Mouse (Mus musculus): ENCODE data around the gene Cfap43.
"Not testable (repeated sequence)": the region's sequence is repeated elsewhere in the genome, so short reads cannot be mapped to it uniquely, and the experiment has no call there.

Gene Cfap43

GRCm38 (mm10) chr19:47853951-47854795 is 64.9 kb downstream of the Cfap43 start:
- no peak for DNase-seq (ENCODE audit: low spot score)

- no peak for DNase-seq (ENCODE audit: low spot score)
Observed at GRCm38 (mm10) chr19:47853053-47853452, 66.0 kb downstream of the Cfap43 start.

DNA sequence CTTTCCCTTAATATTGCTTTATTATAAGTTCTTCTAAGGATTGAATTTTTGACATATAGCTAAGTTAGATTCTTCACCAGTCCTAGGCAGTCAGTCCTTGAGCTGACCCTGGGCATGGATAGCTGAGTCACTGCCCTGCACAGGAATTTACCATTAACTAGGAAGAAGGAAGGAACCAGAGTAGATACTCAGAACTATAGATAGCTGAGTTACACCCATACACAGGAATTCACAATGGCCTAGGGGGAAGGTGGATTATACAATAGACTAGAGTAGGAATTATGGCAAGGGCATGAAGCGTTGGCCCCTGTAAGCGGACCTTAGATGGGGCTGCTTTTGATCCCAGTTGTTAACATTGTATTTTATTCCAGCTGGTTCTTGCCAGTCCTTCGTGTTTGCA is 67.0 kb downstream of the Cfap43 start:
- DNase-seq (ENCODE audit: low spot score) = not testable (repeated sequence)

DNA sequence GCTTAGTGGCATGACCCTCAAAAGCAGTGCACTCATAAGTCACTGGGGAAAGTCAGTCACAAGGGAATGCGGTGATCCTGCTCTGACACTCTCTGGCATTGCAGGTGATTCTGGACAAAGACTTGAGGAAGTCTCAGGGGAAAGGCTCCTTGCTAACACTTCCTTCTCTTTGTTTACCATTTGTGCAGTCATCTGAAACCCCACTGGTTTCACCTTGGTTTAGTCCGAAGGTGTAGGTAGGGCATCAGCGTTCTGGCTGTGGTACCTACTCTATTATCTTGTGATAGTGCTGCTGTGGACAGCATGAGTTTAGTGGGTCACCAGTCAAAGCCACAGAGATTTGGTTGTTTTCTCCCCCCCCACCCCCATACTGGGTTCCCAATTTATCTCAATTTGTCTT is 69.4 kb downstream of the Cfap43 start:
- DNase-seq (ENCODE audit: low spot score) = no peak

DNA sequence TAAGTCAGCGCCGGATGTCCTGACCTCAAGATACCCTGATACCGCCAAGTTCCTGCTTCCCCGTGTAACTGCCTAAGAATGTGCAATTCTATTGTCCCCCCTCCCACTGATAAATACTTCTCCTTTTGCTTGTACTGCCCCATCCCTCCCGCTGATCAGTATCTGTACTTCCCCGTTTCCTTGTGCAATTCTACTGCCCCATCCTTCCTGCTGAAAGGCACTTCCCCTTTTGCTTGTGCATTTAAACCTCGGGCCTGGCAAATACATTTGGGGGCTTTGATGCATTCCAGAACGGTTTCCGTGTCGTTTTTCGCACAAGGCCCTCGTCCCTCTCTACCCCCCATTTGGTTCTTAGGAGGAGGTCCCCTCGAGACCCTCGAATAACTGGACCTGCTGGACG is 77.9 kb downstream of the Cfap43 start:
- not testable (repeated sequence) for DNase-seq (ENCODE audit: low spot score)

- DNase-seq (ENCODE audit: low spot score) = no peak
Observed at GRCm38 (mm10) chr19:47837527-47837901, 81.6 kb downstream of the Cfap43 start.

GRCm38 (mm10) chr19:47836701-47837526 is 82.2 kb downstream of the Cfap43 start:
- DNase-seq (ENCODE audit: low spot score) = peak; percentile 54

DNA sequence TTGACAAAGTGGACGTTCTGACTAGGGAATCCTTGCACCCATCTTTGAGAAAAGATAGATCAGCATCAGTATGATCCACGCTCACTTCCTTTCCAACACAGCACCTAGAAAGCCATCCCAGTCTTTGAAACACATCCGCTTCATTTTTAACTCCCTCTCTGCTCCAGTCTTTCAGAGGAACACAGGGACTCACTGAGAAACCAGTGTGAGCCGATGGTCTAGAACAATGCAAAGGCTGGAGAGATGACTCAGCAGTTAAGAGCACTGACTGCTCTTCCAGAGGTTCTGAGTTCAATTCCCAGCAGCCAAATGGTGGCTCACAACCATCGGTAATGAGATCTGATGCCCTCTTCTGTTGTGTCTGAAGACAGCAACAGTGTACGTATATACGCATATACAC is 83.3 kb downstream of the Cfap43 start:
- no peak for DNase-seq (ENCODE audit: low spot score)

DNA sequence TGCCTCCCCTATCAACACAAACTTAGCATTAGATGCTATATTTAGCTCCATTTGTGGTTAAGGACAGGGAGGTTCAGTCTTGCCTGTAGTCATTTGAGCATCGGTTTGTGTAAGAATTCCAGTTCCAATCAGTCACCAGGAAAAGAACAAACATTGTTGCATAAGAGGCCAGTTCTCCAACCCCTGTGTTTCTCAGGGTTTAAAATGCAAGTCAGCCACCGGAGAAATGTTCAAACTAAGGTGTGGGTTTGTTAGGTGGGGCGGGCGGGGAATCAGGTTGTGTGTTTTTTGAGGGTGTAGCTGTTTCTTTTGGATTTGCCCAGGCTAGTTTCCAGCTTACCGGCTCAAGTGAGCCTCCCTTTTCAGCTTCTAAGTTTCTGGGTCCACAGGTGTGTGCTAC is 84.5 kb downstream of the Cfap43 start:
- no peak for DNase-seq (ENCODE audit: low spot score)

DNA sequence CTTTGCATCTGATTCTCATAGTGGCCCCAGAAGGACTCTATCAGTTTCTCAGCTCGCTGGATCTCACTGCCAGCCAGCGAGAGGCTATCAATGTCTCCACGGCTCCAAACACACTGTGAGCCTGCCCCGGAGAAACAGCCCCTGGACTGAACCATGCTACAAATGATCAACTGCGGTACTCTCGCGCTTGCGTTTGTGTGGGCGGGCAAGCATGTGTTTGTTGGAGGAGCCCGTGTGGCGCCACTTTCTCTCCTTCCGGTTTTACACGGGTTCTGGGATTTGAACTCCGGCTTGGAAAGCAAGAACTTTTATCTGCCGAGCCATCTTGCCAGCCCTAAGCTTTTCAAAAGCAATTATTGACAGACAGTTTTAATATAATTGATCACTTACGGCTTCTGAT is 86.8 kb downstream of the Cfap43 start:
- DNase-seq (ENCODE audit: low spot score) = no peak

- DNase-seq (ENCODE audit: low spot score) = no peak
Observed at GRCm38 (mm10) chr19:47831111-47831510, 88.0 kb downstream of the Cfap43 start.

- no peak for DNase-seq (ENCODE audit: low spot score)
Observed at GRCm38 (mm10) chr19:47829913-47830450, 89.1 kb downstream of the Cfap43 start.

DNA sequence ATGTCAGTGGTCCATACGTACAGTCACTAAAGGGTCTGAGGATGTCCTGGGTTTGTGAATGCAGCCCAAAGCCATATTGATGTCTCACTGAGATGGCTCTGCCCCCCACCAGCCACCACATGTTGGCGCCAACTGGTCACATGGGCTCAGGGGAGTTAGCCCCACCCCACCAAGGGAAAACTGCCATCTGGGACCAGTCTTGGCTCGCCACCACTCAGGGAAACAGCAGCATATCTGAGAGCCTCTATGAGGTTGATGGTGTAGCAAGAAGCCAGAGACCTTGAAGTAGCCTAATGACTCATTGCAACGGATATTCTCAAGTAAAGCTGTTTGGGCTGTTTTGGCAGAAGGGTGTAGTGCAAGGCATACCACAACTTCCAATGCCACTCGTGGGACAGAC is 95.1 kb downstream of the Cfap43 start:
- DNase-seq (ENCODE audit: low spot score) = no peak

DNA sequence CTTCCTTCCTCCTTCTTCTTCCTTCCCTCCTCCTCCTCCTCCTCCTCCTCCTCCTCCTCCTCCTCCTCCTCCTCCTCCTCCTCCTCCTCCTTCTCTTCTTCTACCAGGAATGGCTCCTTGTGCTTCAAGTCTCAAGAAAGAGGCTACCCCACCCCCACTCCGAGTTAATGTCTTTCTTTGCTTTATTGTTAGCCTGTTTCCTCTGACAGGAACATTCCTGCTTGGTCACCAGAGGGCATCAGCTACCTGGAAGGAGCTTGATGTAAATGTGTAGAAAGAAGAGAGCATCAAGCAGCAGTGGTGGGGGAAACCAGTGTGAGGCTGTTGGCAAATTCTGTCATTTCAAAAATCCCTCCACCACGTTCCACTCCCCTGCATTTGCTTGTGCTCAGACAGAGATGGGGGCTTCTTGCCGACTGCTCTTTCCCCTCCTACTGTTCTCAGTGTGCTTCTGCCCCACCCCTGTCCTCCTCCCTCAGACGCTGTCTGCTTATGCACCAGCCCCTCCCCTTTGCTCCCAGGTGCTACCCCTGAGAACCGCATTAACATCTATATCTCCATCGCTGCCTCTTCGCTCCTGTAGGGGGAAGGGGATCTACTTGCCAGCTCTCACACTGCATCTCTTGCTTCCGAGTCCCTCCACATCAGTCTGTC is 96.8 kb downstream of the Cfap43 start:
- no peak for DNase-seq (ENCODE audit: low spot score)

DNA sequence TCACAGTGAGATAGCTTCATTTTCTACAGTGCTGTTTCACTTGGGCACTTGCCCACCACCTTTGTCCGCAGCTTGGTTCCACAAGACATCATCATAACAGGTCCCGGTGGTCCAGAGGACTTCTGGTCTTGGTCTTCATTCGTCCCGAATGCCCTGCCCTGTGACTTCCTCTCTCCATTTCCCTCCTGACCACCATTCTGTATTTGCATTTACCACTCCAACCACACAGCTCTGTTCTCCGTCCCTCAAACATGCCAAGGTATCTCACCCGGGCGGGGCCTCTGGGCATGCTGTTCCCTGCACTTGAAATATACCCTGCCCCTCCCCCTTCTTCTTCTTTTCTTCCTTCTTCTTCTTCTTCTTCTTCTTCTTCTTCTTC is 97.6 kb downstream of the Cfap43 start:
- no peak for DNase-seq (ENCODE audit: low spot score)

DNA sequence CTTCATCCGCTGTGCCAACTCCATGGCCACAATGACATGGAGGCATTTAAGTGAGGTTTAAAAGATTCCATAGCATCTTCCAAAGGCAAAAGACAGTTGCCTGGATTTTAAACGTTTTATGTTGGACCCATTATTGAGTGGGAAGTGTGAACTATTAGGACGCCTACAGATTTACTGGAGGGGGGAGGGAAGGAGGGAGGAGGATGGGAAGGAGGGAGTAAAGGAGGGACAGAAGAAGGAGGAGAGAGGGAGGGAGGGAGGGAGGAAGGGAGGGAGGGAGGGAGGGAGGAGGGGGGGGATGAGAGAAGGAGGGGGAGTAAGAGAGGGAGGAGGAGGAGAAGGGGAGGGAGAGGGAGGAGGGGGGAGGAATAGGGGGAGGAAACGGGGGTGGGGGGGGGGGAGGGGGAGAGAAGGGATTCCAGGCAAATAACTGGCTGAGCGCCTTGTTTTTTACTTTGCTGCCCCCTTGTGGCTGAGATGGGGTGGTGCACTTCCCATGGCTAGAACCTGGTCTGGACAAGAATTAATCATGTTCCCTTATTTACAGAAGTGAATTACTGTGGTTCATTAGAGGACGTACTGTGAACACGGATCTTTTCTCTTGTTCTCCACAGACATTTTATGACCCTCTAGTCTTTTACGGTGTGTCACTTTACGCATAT is 98.1 kb downstream of the Cfap43 start:
- peak; percentile 79 for DNase-seq (ENCODE audit: low spot score)

DNA sequence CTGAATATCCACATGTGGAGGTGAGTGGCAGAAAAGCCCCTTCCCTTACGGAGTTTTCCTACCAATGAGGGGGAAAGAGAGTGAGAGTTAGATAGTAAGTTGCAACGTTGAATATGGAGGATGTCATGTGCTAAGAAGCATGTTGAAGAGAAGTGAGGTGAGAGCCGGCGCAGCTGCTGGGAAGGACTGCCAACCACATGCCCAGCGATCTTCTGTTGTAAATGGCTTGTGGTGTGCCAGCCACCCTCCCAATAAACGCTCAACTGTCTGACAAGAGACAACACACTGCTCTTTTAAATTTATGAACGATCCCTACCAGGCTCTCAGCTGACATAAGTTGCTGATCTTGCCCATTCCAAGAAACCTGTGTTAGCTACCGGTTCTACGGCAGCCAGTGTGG is 101.4 kb downstream of the Cfap43 start:
- no peak for DNase-seq (ENCODE audit: low spot score)

DNA sequence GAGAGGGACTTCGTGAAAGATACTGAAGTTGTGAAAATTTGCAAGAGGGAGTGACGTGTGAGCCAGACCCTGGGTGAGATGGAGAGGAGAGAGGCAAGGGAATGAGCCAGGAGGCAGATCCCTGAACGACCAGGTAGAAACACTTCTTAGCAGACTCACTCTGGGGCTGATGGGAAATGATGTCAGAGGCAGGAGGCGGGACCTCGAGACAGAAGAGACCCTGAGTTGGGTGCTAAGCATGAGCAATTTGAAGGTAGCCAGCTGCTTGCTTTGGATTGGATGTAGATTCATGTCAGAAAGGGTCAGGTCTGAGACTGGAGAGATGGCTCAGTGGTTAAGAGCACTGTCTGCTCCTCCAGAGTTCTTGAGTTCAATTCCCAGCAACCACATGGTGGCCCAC is 104.4 kb downstream of the Cfap43 start:
- DNase-seq (ENCODE audit: low spot score) = no peak

DNA sequence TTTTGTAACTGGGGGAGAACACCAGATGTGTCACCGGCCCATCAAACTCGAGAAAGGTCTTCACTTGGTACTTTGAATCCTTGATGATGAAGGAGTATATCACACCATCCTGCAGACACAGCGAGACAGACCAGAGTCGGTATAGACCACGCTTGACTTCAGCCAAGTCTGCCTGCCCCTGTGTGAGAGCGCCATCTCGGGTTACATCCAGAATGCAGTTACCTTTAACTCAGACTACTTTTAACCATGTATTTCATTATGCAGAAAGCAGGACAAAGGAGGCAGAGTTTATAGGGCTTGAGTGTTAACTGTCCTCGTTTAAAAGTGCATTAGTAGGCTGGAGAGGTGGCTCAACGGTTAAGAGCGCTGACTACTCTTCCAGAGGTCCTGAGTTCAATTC is 107.0 kb downstream of the Cfap43 start:
- no peak for DNase-seq (ENCODE audit: low spot score)

GRCm38 (mm10) chr19:47798583-47798982 is 120.5 kb downstream of the Cfap43 start:
- no peak for DNase-seq (ENCODE audit: low spot score)

GRCm38 (mm10) chr19:47796699-47797098 is 122.4 kb downstream of the Cfap43 start:
- no peak for DNase-seq (ENCODE audit: low spot score)

All from ovary, postnatal 14 days (tissue).